Mouse (Mus musculus): Measurements from ENCODE around the gene Cnot10. TPM values are rescaled to one million over a fixed set of nuclear protein-coding genes. Genes with fewer than 3 reads are reported as not detected.

Gene Cnot10
- polyA plus RNA-seq, 1 experiment from 2014 or later, result 65.8 TPM

DNA sequence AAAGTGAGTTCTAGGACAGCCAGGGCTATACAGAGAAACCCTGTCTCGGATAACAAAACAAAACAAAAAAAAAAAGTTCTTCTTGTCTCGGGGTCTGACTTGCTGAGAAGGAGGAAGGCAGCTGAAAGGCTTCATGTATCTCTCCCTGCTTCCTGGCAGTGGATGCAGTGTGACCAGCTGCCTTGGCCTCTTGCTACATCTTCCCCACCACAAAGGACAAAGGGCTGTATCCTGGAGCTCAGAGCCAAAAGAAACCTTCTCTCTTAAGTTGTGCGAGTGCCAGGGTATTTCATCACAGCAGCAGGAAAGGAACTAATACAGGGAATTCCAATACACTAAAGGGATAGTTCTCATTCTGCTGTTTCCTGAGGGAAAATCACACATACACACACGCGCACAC, 38.6 kb upstream of the Cnot10 start:
- ATAC-seq (replicated peaks; ENCODE audit: low FRiP score, low TSS enrichment, low read depth) (no peak), DNase-seq (ENCODE audit: low spot score) (no peak)
- H3K9ac ChIP-seq (ENCODE audit: low read length), result no peak overlapping the region
- WGBS, result 86% methylated on average over 5 of the region's 5 CpGs
- H3K4me1 ChIP-seq (replicated peaks; ENCODE audit: control insufficient read depth, insufficient read depth, low read length), result no peaks in the 10 kb centered on the region; the same call in 1 of the 2 replicates
- no peak overlapping the region for H3K4me3 ChIP-seq (ENCODE audit: low read depth, low read length)
- H3K27me3 ChIP-seq (replicated peaks; ENCODE audit: control insufficient read depth, insufficient read depth, low read length), result no peaks in the 10 kb centered on the region
- H3K36me3 ChIP-seq (ENCODE audit: control insufficient read depth, insufficient read depth, low read length), result no peaks in the 10 kb centered on the region
- no peaks in the 10 kb centered on the region for H3K9me3 ChIP-seq (ENCODE audit: control insufficient read depth, low read length)
- H3K4me2 ChIP-seq (ENCODE audit: low read length), result no peak overlapping the region
- no peak overlapping the region for H3K27ac ChIP-seq (ENCODE audit: low read depth)

DNA sequence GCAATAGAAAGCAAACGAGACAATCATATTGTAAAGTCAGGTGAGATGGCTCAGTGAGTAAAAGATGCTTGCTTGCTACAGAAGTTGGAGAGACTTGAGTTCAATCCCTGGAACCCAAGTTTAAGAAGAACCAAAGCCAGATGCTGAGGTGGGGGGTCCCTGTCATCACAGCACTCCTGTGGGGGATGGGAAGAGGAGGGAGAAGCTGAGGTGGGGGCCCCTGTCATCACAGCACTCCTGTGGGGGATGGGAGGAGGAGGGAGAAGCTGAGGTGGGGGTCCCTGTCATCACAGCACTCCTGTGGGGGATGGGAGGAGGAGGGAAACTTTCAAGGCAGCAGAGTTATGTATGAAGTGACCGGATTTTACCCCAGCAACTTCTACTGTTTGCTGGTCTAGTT, 33.6 kb upstream of the Cnot10 start:
- 44% methylated on average over 2 of the region's 2 CpGs for WGBS
- Histone ChIP-seq H3K4me1 (replicated peaks; ENCODE audit: control insufficient read depth, insufficient read depth, low read length) (no peaks in the 10 kb centered on the region; the same call in 1 of the 2 replicates), H3K36me3 (ENCODE audit: control insufficient read depth, insufficient read depth, low read length) (no peaks in the 10 kb centered on the region), H3K9me3 (ENCODE audit: control insufficient read depth, low read length) (no peaks in the 10 kb centered on the region), H3K27ac (ENCODE audit: low read depth) (no peak overlapping the region), H3K4me3 (ENCODE audit: low read depth, low read length) (no peak overlapping the region), H3K27me3 (replicated peaks; ENCODE audit: control insufficient read depth, insufficient read depth, low read length) (no peaks in the 10 kb centered on the region), H3K4me2 (ENCODE audit: low read length) (0 out of 2 replicates have a peak overlapping the region, but pooled peaks have one; percentile 57), H3K9ac (ENCODE audit: low read length) (no peak overlapping the region)
- ATAC-seq (replicated peaks; ENCODE audit: low FRiP score, low TSS enrichment, low read depth), result no peak
- no peak for DNase-seq (ENCODE audit: low spot score)

DNA sequence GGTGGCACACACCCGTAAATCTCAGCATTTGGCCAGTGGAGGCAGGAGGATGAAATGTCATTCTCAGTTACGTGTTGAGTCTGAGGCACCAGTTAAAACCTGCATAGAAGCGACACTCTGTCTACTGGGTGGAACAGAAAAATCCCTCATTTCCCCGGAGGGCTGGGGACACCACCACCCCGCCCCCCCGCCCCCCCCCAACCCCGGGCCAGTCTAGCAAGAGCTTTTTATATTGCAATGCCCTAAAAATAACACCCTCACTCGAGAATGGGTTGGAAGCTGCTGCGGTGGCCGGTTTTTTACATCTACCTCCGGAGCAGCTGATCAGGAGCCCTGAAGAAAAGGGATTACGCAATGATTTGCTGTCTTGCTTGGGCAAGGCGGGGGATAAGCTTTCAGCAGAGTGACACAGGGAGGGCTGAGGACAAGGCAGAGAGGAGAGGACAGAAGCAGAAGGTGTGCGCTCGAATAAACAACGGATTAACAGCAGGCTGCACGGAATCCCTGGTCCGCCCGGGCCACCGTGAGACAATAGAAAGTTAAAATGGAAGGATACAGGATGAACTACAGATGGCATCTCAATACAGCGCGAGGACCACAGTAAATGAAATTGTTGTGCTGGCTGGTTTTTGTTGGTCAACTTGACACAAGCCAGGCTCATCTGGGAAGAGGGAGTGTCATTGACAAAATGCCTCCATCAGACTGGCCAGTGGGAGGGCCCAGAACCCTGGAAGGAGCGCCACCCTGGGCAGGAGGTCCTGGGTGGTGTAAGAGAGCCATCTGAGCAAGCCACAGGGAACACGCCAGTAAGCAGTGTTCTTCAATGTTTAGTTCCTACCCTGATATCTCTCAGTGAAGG, 32.9 kb upstream of the Cnot10 start:
- ATAC-seq (replicated peaks; ENCODE audit: low FRiP score, low TSS enrichment, low read depth), result no peak
- no peaks in the 10 kb centered on the region for H3K9me3 ChIP-seq (ENCODE audit: control insufficient read depth, low read length)
- no peaks in the 10 kb centered on the region for H3K27me3 ChIP-seq (replicated peaks; ENCODE audit: control insufficient read depth, insufficient read depth, low read length)
- H3K36me3 ChIP-seq (ENCODE audit: control insufficient read depth, insufficient read depth, low read length), result no peaks in the 10 kb centered on the region
- H3K4me3 ChIP-seq (ENCODE audit: low read depth, low read length), result peak overlapping the region; percentile 25
- WGBS, result 5% methylated on average over 24 of the region's 24 CpGs
- peak; percentile 60 for DNase-seq (ENCODE audit: low spot score)
- H3K4me2 ChIP-seq (ENCODE audit: low read length), result peak overlapping the region; percentile 57
- H3K27ac ChIP-seq (ENCODE audit: low read depth), result no peak overlapping the region
- no peaks in the 10 kb centered on the region; the same call in 1 of the 2 replicates for H3K4me1 ChIP-seq (replicated peaks; ENCODE audit: control insufficient read depth, insufficient read depth, low read length)
- peak overlapping the region; percentile 35 for H3K9ac ChIP-seq (ENCODE audit: low read length)

DNA sequence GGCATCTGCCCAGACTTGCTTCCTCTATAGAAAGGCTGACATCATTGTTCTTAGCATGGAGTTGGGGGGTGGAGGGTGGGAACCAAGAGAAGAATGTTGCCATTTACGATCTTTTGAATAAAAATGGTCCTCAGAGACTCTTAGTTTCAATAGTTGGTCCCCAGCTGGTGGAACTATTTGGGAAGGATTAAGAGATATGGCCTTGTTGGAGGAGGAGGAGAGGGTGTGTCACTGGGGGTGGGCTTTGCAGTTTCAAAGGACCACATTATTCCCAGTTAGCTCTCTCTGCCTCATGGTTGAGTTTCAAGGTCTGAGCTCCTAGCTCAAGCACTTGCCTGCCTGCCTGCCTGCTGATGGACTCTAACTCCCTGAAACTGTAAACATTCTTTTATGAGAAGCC, 32.0 kb upstream of the Cnot10 start:
- H3K27ac ChIP-seq (ENCODE audit: low read depth), result no peak overlapping the region
- H3K9me3 ChIP-seq (ENCODE audit: control insufficient read depth, low read length), result no peaks in the 10 kb centered on the region
- H3K4me1 ChIP-seq (replicated peaks; ENCODE audit: control insufficient read depth, insufficient read depth, low read length), result no peaks in the 10 kb centered on the region; the same call in 1 of the 2 replicates
- H3K4me3 ChIP-seq (ENCODE audit: low read depth, low read length), result no peak overlapping the region
- no peaks in the 10 kb centered on the region for H3K36me3 ChIP-seq (ENCODE audit: control insufficient read depth, insufficient read depth, low read length)
- DNase-seq (ENCODE audit: low spot score), result no peak
- ATAC-seq (replicated peaks; ENCODE audit: low FRiP score, low TSS enrichment, low read depth), result no peak
- WGBS, result 57% methylated on average over 1 of the region's 1 CpGs
- no peak overlapping the region for H3K9ac ChIP-seq (ENCODE audit: low read length)
- H3K27me3 ChIP-seq (replicated peaks; ENCODE audit: control insufficient read depth, insufficient read depth, low read length), result no peaks in the 10 kb centered on the region
- no peak overlapping the region for H3K4me2 ChIP-seq (ENCODE audit: low read length)

DNA sequence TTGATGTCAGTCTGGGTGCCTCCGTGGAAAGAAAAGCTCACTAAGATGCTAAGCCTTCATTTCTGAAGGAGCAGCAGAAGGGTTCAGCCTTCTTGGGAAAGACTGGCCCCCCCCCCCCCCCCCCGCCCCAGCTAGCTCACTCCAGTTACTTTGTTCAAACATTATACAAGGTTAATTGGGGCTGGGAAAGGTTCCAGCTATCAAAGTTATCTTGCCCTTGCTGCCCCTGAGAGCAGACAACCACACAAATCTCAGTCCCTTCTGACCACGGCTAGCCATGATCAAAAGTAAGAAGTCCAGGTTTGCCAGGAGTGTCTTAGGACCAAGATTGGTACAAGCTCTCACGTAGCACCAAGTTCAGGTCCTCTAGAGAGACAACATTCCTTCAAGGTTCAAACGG, 29.0 kb upstream of the Cnot10 start:
- Histone ChIP-seq H3K9ac (ENCODE audit: low read length) (no peak overlapping the region), H3K27ac (ENCODE audit: low read depth) (no peak overlapping the region), H3K4me1 (replicated peaks; ENCODE audit: control insufficient read depth, insufficient read depth, low read length) (no peaks in the 10 kb centered on the region; the same call in 1 of the 2 replicates), H3K4me3 (ENCODE audit: low read depth, low read length) (no peak overlapping the region), H3K4me2 (ENCODE audit: low read length) (no peak overlapping the region), H3K27me3 (replicated peaks; ENCODE audit: control insufficient read depth, insufficient read depth, low read length) (no peaks in the 10 kb centered on the region), H3K9me3 (ENCODE audit: control insufficient read depth, low read length) (no peaks in the 10 kb centered on the region), H3K36me3 (ENCODE audit: control insufficient read depth, insufficient read depth, low read length) (no peaks in the 10 kb centered on the region)
- no peak for DNase-seq (ENCODE audit: low spot score)
- WGBS, result 66% methylated on average over 4 of the region's 5 CpGs
- no peak for ATAC-seq (replicated peaks; ENCODE audit: low FRiP score, low TSS enrichment, low read depth)

DNA sequence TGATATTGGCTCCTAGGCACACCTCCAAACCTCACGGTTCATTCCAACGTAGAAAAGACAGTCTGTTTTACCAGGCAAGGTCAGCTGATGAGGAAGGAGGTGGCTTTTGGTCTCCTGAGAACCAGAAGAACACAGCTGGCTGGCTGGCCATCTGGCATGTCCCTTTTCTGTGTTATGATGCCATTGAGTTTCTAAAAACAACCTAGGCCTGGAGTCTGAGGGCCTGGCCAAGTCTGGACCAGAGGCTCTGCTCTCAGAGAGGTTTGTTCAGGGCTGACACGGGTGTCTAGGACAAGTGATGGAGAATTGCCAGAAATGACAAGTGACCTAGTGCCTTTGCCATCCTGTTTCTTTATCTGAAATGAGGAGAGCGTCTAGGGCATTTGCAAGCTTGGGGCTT, 28.1 kb upstream of the Cnot10 start:
- Histone ChIP-seq H3K36me3 (ENCODE audit: control insufficient read depth, insufficient read depth, low read length) (no peaks in the 10 kb centered on the region), H3K27ac (ENCODE audit: low read depth) (no peak overlapping the region), H3K9ac (ENCODE audit: low read length) (no peak overlapping the region), H3K4me2 (ENCODE audit: low read length) (no peak overlapping the region), H3K4me1 (replicated peaks; ENCODE audit: control insufficient read depth, insufficient read depth, low read length) (no peaks in the 10 kb centered on the region; the same call in 1 of the 2 replicates), H3K9me3 (ENCODE audit: control insufficient read depth, low read length) (no peaks in the 10 kb centered on the region), H3K27me3 (replicated peaks; ENCODE audit: control insufficient read depth, insufficient read depth, low read length) (no peaks in the 10 kb centered on the region), H3K4me3 (ENCODE audit: low read depth, low read length) (no peak overlapping the region)
- ATAC-seq (replicated peaks; ENCODE audit: low FRiP score, low TSS enrichment, low read depth), result no peak
- WGBS, result 85% methylated on average over 4 of the region's 4 CpGs
- DNase-seq (ENCODE audit: low spot score), result no peak

DNA sequence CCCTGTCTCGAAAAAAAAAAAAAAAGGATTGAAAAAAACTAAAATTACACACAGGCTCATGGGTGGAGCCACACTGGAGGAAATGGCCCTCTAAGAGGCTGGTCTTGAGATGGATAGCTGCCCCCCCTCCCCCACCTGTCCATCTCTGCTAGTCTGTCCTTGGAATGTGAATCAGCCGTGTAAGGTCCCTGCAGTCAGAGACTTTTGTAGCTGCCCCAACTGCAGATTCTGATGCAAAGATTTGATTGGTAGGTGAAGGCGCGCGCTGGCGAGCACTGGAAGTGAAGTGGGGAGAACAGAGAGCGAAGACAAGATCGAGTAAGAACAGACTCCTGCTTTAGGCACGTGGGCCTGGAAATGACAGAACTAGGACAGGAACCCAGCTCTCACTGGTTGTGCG, 26.9 kb upstream of the Cnot10 start:
- Histone ChIP-seq H3K27ac (ENCODE audit: low read depth) (no peak overlapping the region), H3K9ac (ENCODE audit: low read length) (no peak overlapping the region), H3K9me3 (ENCODE audit: control insufficient read depth, low read length) (no peaks in the 10 kb centered on the region), H3K36me3 (ENCODE audit: control insufficient read depth, insufficient read depth, low read length) (no peaks in the 10 kb centered on the region), H3K4me1 (replicated peaks; ENCODE audit: control insufficient read depth, insufficient read depth, low read length) (no peaks in the 10 kb centered on the region), H3K4me2 (ENCODE audit: low read length) (no peak overlapping the region), H3K27me3 (replicated peaks; ENCODE audit: control insufficient read depth, insufficient read depth, low read length) (no peaks in the 10 kb centered on the region), H3K4me3 (ENCODE audit: low read depth, low read length) (no peak overlapping the region)
- ATAC-seq (replicated peaks; ENCODE audit: low FRiP score, low TSS enrichment, low read depth), result no peak
- WGBS, result 84% methylated on average over 10 of the region's 10 CpGs
- no peak for DNase-seq (ENCODE audit: low spot score)

DNA sequence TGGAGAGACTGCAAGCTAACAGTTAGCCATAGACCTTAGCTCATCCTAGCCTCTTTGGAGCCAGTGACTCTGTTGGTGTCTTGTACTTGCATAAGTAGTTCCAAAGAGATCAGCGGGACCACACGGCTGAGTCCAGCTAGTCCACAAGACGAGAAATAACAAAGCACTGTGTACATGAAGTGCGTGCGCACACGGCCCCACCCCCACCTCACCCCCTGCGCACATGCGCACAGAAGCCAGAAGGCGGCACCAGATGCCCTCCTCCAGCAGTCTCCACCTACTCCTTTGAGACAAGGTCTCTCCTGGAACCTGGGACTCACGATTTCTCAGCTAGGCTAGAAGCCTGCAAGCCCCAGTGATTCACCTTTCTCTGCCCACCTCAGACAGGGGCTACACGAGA, 23.8 kb upstream of the Cnot10 start:
- Histone ChIP-seq H3K4me1 (replicated peaks; ENCODE audit: control insufficient read depth, insufficient read depth, low read length) (no peaks in the 10 kb centered on the region), H3K9me3 (ENCODE audit: control insufficient read depth, low read length) (no peaks in the 10 kb centered on the region), H3K36me3 (ENCODE audit: control insufficient read depth, insufficient read depth, low read length) (no peaks in the 10 kb centered on the region), H3K9ac (ENCODE audit: low read length) (no peak overlapping the region), H3K4me3 (ENCODE audit: low read depth, low read length) (no peak overlapping the region), H3K27ac (ENCODE audit: low read depth) (no peak overlapping the region), H3K27me3 (replicated peaks; ENCODE audit: control insufficient read depth, insufficient read depth, low read length) (no peaks in the 10 kb centered on the region), H3K4me2 (ENCODE audit: low read length) (no peak overlapping the region)
- DNase-seq (ENCODE audit: low spot score) (no peak), ATAC-seq (replicated peaks; ENCODE audit: low FRiP score, low TSS enrichment, low read depth) (no peak)
- WGBS, result 86% methylated on average over 11 of the region's 11 CpGs

DNA sequence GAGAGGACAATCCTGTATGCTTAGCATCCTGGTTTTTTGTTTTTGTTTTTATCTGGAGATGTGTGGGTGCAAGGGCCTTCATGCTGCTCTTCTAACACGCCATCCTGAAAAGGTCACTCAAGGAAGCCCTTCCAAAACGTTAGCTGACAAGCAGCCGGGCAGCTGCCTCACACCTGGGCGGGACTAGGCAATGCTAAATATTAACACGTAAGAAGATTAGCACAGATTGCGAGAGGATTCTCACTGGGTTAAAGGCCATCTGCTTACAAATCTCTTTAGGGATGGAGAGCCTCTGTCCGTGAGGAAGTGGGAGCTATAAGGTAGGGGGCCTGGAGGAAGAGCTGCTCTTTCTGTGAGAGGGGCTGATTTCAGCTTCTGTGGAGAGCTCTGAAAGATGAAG, 22.0 kb upstream of the Cnot10 start:
- H3K4me2 ChIP-seq (ENCODE audit: low read length), result no peak overlapping the region
- DNase-seq (ENCODE audit: low spot score) (no peak), ATAC-seq (replicated peaks; ENCODE audit: low FRiP score, low TSS enrichment, low read depth) (no peak)
- no peak overlapping the region for H3K4me3 ChIP-seq (ENCODE audit: low read depth, low read length)
- H3K27ac ChIP-seq (ENCODE audit: low read depth), result no peak overlapping the region
- no peaks in the 10 kb centered on the region for H3K4me1 ChIP-seq (replicated peaks; ENCODE audit: control insufficient read depth, insufficient read depth, low read length)
- no peak overlapping the region for H3K9ac ChIP-seq (ENCODE audit: low read length)
- no peaks in the 10 kb centered on the region for H3K36me3 ChIP-seq (ENCODE audit: control insufficient read depth, insufficient read depth, low read length)
- H3K27me3 ChIP-seq (replicated peaks; ENCODE audit: control insufficient read depth, insufficient read depth, low read length), result no peaks in the 10 kb centered on the region
- H3K9me3 ChIP-seq (ENCODE audit: control insufficient read depth, low read length), result no peaks in the 10 kb centered on the region
- 39% methylated on average over 7 of the region's 7 CpGs for WGBS
